Mouse (Mus musculus): Measurements from ENCODE around the gene Lpgat1. TPM values are rescaled to one million over a fixed set of nuclear protein-coding genes. Genes with fewer than 3 reads are reported as not detected.

The Lpgat1 gene
- 31.8 and 35.8 TPM in 2 replicates for polyA plus RNA-seq (2016; fragmentation: Nextera tagmentation; extraction: Ambion mirVana)

DNA sequence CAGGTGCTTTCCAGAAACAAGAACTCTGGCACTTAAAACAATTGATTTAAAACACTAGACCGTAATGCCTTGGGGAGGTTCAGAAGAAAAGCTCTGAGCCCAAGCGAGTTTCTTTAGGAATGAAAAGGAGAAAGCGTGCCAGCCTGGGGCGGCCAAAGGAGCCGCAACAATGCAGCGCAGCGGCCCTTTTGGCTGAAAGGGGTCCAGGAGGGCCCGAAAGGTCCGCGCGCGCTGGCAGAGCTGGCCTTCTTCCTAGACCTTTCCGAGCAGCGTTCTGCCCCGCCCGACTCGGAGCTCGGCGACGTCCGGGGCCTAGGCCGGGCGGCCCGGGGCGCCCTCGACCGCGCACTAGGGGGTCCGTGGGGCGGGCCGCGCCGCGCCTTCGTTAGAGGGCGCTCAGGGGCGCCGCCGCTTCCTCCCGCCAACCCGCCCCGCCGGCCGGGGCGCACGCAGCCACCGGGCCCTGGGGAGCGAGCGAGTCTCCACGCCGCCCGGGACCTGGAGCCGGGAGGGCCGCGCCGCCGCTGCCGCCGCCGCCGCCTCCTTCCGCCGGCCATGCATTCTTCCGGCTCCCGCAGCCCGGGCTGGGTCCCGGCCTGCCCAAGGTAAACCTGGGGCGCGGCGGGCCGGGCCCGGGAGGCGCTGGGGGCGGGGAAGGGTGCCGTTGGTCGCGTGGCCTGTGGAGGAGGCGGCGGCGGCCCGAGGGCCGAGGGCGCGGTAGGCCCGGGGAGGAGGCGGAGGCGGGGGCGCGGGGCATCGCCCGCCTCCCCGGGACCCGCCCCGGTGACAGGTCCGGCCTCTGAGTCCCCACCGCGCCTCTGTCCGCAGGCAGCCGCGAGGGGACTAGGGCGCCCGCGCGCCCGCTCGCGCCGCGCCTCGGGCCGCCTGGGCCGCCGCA is at the start of gene Lpgat1:
Lpgat1 (plus strand) TSS at position 234 of the 898 bp plus-strand sequence.
- Histone ChIP-seq H3K4me2 (peak within 1 kb of the TSS; percentile 87), H3K9ac (peak within 1 kb of the TSS; percentile 98), H3K9me3 (no peaks in the 10 kb centered on the region), H3K36me3 (replicated peaks) (peaks cover 12% of the 10 kb centered on the region; the same call in 1 of the 2 replicates), H3K27ac (peak within 1 kb of the TSS; percentile 93), H3K4me1 (peaks cover 31% of the 10 kb centered on the region), H3K27me3 (peaks cover 6% of the 10 kb centered on the region; the same call in 1 of the 2 replicates), H3K4me3 (replicated peaks) (peak within 1 kb of the TSS; percentile 82)
- under 1% methylated on average over 55 of the region's 113 CpGs for WGBS
- peak; percentile 79 for ATAC-seq (ENCODE audit: low FRiP score)

DNA sequence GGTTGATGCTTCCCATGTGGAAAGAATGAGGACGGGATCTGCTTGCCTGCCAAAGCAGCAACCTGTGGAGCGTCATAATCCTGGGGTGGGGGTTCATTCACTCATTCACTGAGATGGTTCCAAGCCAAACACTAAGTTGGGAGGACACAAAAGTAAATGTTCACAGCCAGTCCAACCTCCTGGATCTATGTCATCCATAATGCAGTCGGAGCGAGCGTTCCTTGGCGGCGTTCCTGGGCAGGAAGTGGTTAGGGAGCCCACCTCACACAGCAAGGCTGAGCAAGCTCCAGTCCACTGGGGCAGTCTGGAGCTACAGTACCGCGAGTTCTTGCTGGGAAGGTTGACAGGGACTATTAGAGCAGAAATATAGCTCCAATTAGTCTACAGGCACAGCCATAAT is 49.6 kb upstream of the Lpgat1 start:
- H3K4me2 ChIP-seq = no peak overlapping the region
- no peak for ATAC-seq (ENCODE audit: low FRiP score)
- H3K4me3 ChIP-seq (replicated peaks) = no peak overlapping the region
- no peaks in the 10 kb centered on the region for H3K36me3 ChIP-seq (replicated peaks)
- H3K9me3 ChIP-seq = no peaks in the 10 kb centered on the region
- no peaks in the 10 kb centered on the region for H3K27me3 ChIP-seq
- no peak overlapping the region for H3K27ac ChIP-seq
- WGBS = 91% methylated on average over 9 of the region's 9 CpGs
- H3K4me1 ChIP-seq = no peaks in the 10 kb centered on the region
- no peak overlapping the region for H3K9ac ChIP-seq

- H3K4me3 ChIP-seq (replicated peaks) = no peak overlapping the region
- H3K27ac ChIP-seq = no peak overlapping the region
- H3K9me3 ChIP-seq = no peaks in the 10 kb centered on the region
- H3K36me3 ChIP-seq (replicated peaks) = no peaks in the 10 kb centered on the region
- no peaks in the 10 kb centered on the region for H3K4me1 ChIP-seq
- no peak overlapping the region for H3K4me2 ChIP-seq
- WGBS = 84% methylated on average over 5 of the region's 5 CpGs
- H3K9ac ChIP-seq = no peak overlapping the region
- ATAC-seq (ENCODE audit: low FRiP score) = no peak
- H3K27me3 ChIP-seq = no peaks in the 10 kb centered on the region
Measured at GRCm38 (mm10) chr1:191674071-191674470, 43.6 kb upstream of the Lpgat1 start.

DNA sequence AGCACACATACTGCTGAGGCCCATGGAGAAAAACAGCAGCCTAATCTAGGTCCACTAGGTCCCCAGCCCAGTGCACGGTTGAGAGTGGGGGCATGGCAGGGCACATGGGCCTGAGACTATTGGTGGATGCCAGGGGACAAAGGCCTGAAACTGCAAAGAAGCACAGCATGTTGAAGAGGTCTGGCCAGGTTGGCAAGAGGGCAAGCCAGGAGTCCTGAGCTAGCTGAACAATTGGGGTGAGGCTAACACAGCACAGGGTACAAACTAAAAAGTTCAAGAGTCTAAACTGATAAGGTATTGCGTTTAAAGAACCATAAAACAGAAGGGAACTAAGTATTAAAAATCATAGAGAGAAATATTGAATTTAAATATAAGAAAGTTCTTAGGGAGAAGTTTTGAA is 36.0 kb upstream of the Lpgat1 start:
- ATAC-seq (ENCODE audit: low FRiP score) = no peak
- Histone ChIP-seq H3K4me1 (no peaks in the 10 kb centered on the region), H3K36me3 (replicated peaks) (no peaks in the 10 kb centered on the region), H3K9me3 (peaks cover 19% of the 10 kb centered on the region), H3K27me3 (no peaks in the 10 kb centered on the region), H3K4me3 (replicated peaks) (no peak overlapping the region), H3K9ac (no peak overlapping the region), H3K27ac (no peak overlapping the region), H3K4me2 (no peak overlapping the region)
- 70% methylated on average over 2 of the region's 2 CpGs for WGBS

DNA sequence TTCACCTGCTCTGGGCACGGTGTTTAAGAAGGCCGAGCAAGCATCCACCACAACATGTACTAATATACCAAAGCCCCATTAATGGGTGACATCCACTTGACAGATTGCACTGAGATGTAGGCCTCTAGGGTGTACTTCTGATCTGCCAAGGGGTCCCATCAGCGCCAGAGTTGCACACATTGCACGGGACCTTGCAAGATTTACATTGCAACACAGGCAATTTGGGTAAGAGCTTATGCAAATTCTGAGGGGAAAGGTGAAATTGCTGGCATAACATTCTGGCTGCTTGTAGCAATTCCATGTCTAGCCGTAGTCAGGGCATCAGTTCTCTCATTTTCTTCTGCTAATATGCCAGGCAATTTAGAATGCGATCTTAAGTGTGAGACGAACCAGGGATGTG is 30.1 kb upstream of the Lpgat1 start:
- Histone ChIP-seq H3K4me3 (replicated peaks) (no peak overlapping the region), H3K9me3 (peaks cover 19% of the 10 kb centered on the region), H3K27ac (no peak overlapping the region), H3K27me3 (no peaks in the 10 kb centered on the region), H3K4me2 (no peak overlapping the region), H3K36me3 (replicated peaks) (no peaks in the 10 kb centered on the region), H3K9ac (no peak overlapping the region), H3K4me1 (no peaks in the 10 kb centered on the region)
- ATAC-seq (ENCODE audit: low FRiP score) = no peak
- WGBS = 91% methylated on average over 7 of the region's 7 CpGs

DNA sequence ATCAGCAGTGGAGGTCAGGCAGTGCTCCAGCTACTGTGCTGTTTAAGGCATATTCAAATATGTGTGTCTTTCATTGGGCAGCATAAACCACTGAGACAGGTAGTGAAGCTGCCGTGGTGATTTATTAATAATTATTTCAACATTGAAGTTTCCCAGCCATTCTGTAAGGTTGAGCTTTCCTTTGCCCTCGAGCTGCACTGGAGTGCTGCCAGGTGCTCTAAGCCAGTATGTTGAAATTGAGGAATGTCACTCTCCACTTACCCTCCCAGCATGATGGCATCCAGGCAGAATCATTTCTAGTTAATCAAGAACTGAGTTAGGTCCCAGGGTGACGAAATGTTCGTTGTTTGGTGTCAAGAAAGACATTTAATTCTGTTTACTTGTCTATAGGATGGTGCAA is 24.4 kb upstream of the Lpgat1 start:
- no peak overlapping the region for H3K4me3 ChIP-seq (replicated peaks)
- H3K4me2 ChIP-seq = no peak overlapping the region
- H3K9me3 ChIP-seq = no peaks in the 10 kb centered on the region
- no peak overlapping the region for H3K27ac ChIP-seq
- H3K27me3 ChIP-seq = no peaks in the 10 kb centered on the region
- H3K36me3 ChIP-seq (replicated peaks) = no peaks in the 10 kb centered on the region
- WGBS = 68% methylated on average over 4 of the region's 4 CpGs
- H3K9ac ChIP-seq = no peak overlapping the region
- ATAC-seq (ENCODE audit: low FRiP score) = no peak
- H3K4me1 ChIP-seq = no peaks in the 10 kb centered on the region

DNA sequence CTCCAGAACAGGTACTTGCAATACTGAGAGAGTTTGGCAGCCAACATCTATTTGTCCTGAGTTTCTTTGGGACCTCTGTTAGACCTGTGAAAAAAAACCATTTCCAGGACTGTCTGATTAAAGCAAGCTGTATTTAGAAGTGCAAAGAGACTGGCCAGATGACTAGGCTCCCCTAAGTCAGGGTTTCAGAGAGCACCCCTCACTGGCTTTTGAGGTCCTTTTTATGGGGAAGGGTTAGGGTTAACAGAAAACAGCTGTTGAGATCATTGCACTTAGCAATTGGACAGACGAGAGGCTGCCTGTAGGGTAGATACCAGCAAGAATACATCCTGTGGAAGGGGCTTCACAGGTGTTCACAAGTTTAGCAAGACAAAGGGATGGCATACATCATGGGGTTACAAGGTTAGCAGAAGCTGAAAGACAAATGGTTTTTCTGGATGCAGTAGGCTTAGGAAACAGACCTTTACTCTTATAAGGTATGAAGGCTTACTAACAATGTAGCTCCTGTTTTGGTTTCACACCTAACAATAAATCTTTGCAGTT is 19.3 kb upstream of the Lpgat1 start:
- Histone ChIP-seq H3K9me3 (no peaks in the 10 kb centered on the region), H3K27ac (no peak overlapping the region), H3K36me3 (replicated peaks) (no peaks in the 10 kb centered on the region), H3K27me3 (no peaks in the 10 kb centered on the region), H3K4me3 (replicated peaks) (no peak overlapping the region), H3K4me2 (no peak overlapping the region), H3K9ac (no peak overlapping the region), H3K4me1 (no peaks in the 10 kb centered on the region)
- ATAC-seq (ENCODE audit: low FRiP score) = no peak
- 41% methylated on average over 1 of the region's 1 CpGs for WGBS

DNA sequence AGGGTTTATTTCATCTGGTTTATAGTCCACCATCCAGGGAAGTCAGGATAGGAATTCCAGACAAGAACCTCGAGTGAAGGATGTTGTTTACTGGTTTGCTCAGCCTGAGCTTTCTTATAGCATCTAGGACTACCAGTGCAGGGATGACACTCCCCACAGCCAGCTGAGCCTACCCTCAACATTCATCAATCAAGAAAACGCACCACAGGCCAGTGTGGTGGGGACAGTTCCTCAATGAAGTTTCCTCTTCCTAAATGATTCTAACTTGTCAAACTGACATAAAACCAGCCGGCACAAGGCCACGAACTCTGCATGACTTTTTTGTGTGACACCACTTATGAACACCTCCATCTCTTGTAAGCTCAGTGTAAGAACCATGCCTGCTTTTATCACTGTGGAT is 13.1 kb upstream of the Lpgat1 start:
- no peak for ATAC-seq (ENCODE audit: low FRiP score)
- Histone ChIP-seq H3K36me3 (replicated peaks) (no peaks in the 10 kb centered on the region), H3K4me2 (no peak overlapping the region), H3K27me3 (no peaks in the 10 kb centered on the region), H3K9ac (no peak overlapping the region), H3K4me1 (no peaks in the 10 kb centered on the region), H3K27ac (no peak overlapping the region), H3K4me3 (replicated peaks) (no peak overlapping the region), H3K9me3 (no peaks in the 10 kb centered on the region)
- WGBS = 79% methylated on average over 4 of the region's 4 CpGs

DNA sequence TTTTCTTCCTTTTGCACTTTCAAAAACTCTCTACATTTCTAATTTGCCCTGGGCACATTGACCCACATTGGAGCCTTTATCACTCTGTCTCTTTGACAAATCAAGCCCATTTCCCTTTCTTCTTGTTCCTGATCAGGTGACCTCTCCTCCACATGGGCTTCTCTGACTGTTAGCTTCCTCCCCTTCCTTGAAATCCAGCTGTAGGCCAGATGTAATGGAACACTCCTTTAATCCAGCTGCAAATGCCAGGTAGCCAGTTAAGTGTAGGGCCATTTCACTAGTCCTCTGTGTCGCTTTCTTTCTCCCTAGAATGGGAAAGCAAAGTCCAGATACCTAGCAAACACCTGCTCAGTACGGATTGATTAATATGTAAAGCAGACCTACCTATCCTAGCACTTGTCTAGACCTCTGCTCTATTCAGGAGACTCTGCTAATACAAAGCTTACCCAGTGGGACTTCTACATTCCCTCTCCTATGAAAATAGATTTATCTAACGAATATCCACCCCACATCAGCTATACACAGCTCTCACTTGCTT is 11.0 kb upstream of the Lpgat1 start:
- H3K9me3 ChIP-seq = no peaks in the 10 kb centered on the region
- H3K4me3 ChIP-seq (replicated peaks) = no peak overlapping the region
- WGBS = 65% methylated on average over 3 of the region's 3 CpGs
- ATAC-seq (ENCODE audit: low FRiP score) = no peak
- no peaks in the 10 kb centered on the region for H3K27me3 ChIP-seq
- H3K4me1 ChIP-seq = no peaks in the 10 kb centered on the region
- no peaks in the 10 kb centered on the region for H3K36me3 ChIP-seq (replicated peaks)
- H3K9ac ChIP-seq = no peak overlapping the region
- H3K4me2 ChIP-seq = no peak overlapping the region
- no peak overlapping the region for H3K27ac ChIP-seq

GRCm38 (mm10) chr1:191709811-191710210 is 7.8 kb upstream of the Lpgat1 start:
- Histone ChIP-seq H3K9ac (no peak overlapping the region), H3K27ac (no peak overlapping the region), H3K27me3 (peaks cover under 1% of the 10 kb centered on the region; the same call in 1 of the 2 replicates), H3K4me1 (no peaks in the 10 kb centered on the region), H3K4me2 (no peak overlapping the region), H3K4me3 (replicated peaks) (no peak overlapping the region), H3K36me3 (replicated peaks) (no peaks in the 10 kb centered on the region), H3K9me3 (no peaks in the 10 kb centered on the region)
- 90% methylated on average over 2 of the region's 2 CpGs for WGBS
- ATAC-seq (ENCODE audit: low FRiP score) = no peak

- peaks cover 6% of the 10 kb centered on the region; the same call in 1 of the 2 replicates for H3K27me3 ChIP-seq
- H3K27ac ChIP-seq = no peak overlapping the region
- no peak overlapping the region for H3K4me2 ChIP-seq
- no peak overlapping the region for H3K4me3 ChIP-seq (replicated peaks)
- no peak for ATAC-seq (ENCODE audit: low FRiP score)
- H3K9ac ChIP-seq = no peak overlapping the region
- WGBS = 85% methylated on average over 4 of the region's 4 CpGs
- H3K36me3 ChIP-seq (replicated peaks) = no peaks in the 10 kb centered on the region
- H3K4me1 ChIP-seq = peaks cover 4% of the 10 kb centered on the region
- no peaks in the 10 kb centered on the region for H3K9me3 ChIP-seq
Measured at GRCm38 (mm10) chr1:191712224-191712838, 5.3 kb upstream of the Lpgat1 start.

- Histone ChIP-seq H3K27me3 (peaks cover 6% of the 10 kb centered on the region; the same call in 1 of the 2 replicates), H3K4me3 (replicated peaks) (no peak overlapping the region), H3K9me3 (no peaks in the 10 kb centered on the region), H3K36me3 (replicated peaks) (no peaks in the 10 kb centered on the region), H3K4me1 (peaks cover 4% of the 10 kb centered on the region), H3K4me2 (no peak overlapping the region), H3K27ac (no peak overlapping the region), H3K9ac (no peak overlapping the region)
- WGBS = 92% methylated on average over 3 of the region's 3 CpGs
- no peak for ATAC-seq (ENCODE audit: low FRiP score)
Measured at GRCm38 (mm10) chr1:191713813-191714212, 3.8 kb upstream of the Lpgat1 start.

Measured in forebrain, embryonic 12.5 days (tissue).